Mouse (Mus musculus) midbrain, embryonic 14.5 days (tissue): ENCODE measurements at regions not wholly inside any gene's neighbourhood (a gene's known extent, or its start where the extent isn't known, plus 50 kb on each side); places are given as distances from the start of the nearest gene placed in this dataset.
A peak's percentile ranks its signal among the peaks of the same experiment; 100 is the strongest.

Experiments
- ATAC-seq: fragments of 200-750 bp; cut with Nextera tagmentation; 2 replicates; pipeline ENCODE4 v1.8.0; 2017; ENCODE audit warnings: moderate number of reproducible peaks, moderate library complexity; ENCODE audit not compliant: low FRiP score, low TSS enrichment
- DNase-seq: peaks from one replicate; pipeline ENCODE4 v3.0.0-alpha.2; 2015
- H3K27ac ChIP-seq: fragments of 300-500 bp; sonication (generic); replicated peaks from 2 replicates; pipeline ENCODE4 v1.5.1; 2014; ENCODE audit warnings: mild to moderate bottlenecking, low read depth, low read length, moderate library complexity
- H3K27me3 ChIP-seq: fragments of 300-500 bp; sonication (generic); 2 replicates; pipeline ENCODE4 v1.6.1; 2014; ENCODE audit warnings: low read length, control low read depth, mixed read lengths; ENCODE audit not compliant: control insufficient read depth, insufficient read depth
- H3K36me3 ChIP-seq: fragments of 300-500 bp; sonication (generic); 2 replicates; pipeline ENCODE4 v1.6.1; 2014; ENCODE audit warnings: low read length, control low read depth; ENCODE audit not compliant: control insufficient read depth, insufficient read depth
- H3K4me1 ChIP-seq: fragments of 300-500 bp; sonication (generic); 2 replicates; pipeline ENCODE4 v1.6.1; 2014; ENCODE audit warnings: mild to moderate bottlenecking, antibody characterized with exemption, low read length, control low read depth; ENCODE audit not compliant: control insufficient read depth, insufficient read depth
- H3K4me2 ChIP-seq: fragments of 300-500 bp; sonication (generic); 2 replicates; pipeline ENCODE4 v1.6.1; 2014; ENCODE audit warnings: mild to moderate bottlenecking, low read length, moderate library complexity
- H3K4me3 ChIP-seq: fragments of 300-500 bp; sonication (generic); replicated peaks from 2 replicates; pipeline ENCODE4 v1.5.1; 2014; ENCODE audit warnings: low read depth, low read length
- H3K9ac ChIP-seq: fragments of 300-500 bp; sonication (generic); replicated peaks from 2 replicates; pipeline ENCODE4 v1.6.1; 2014; ENCODE audit warnings: mild to moderate bottlenecking, low read length, moderate library complexity
- H3K9me3 ChIP-seq: fragments of 300-500 bp; sonication (generic); 2 replicates; pipeline ENCODE4 v1.6.1; 2016; ENCODE audit warnings: low read length, control low read depth, mixed read lengths; ENCODE audit not compliant: control insufficient read depth
- WGBS: fragments of 180-500 bp; shearing (Covaris S2); extraction: QIAGEN DNeasy Blood & Tissue Kit; methylation state at CpG from one replicate; pipeline ENCODE4 v1.1.7; 2014; 5-methylcytosine and 5-hydroxymethylcytosine counted together

DNA sequence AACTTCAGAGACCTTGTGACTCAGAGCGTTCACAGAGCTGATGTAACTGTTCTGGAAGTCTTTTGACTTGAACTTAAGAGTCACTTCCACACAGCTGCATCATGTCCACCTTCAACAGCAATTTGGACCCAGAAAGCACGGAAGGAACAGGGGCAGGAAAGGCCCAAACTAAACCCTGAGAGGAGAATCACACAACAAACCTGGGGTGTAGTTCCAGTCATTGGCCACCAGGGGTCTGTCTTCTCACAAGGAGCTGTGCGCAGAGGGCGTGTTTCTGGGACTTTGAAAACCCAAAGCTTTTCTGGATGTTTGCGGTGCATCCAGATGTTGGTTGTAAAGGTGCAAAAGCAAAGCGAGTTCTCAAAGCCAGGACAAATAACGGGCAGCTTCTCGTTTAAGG lies 231.9 kb upstream of the 1700056E22Rik start:
- H3K9me3 ChIP-seq = no peaks in the 10 kb centered on the region
- no peak for ATAC-seq
- H3K9ac ChIP-seq = no peak overlapping the region

DNA sequence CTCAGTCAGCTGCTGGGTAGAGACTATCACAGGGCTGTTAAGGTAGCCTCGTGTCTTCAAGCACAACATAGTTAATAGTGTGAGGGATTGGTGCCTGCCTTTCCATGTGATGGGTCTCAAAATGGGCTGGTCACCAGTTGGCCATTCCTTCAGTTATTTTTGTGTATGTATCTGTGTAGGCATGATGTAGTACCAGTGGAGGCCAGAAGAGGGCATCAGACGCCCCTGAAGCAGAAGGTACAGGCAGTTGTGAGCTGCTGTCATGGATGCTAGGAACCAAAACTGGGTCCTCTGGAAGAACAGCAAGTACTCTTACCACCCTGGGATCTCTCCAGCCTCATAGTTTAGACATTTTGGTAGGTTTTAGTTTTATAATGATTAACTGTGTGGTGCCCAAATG lies 228.9 kb upstream of the 1700056E22Rik start:
- Histone ChIP-seq H3K36me3 (no peaks in the 10 kb centered on the region), H3K4me1 (no peaks in the 10 kb centered on the region), H3K4me3 (no peak overlapping the region), H3K27ac (no peak overlapping the region), H3K27me3 (peaks cover 4% of the 10 kb centered on the region; the same call in 1 of the 2 replicates), H3K9me3 (no peaks in the 10 kb centered on the region), H3K4me2 (no peak overlapping the region), H3K9ac (no peak overlapping the region)
- DNase-seq (no peak), ATAC-seq (no peak)
- 48% methylated on average over 2 of the region's 2 CpGs for WGBS

More for the DNA sequence above, 231.9 kb upstream of the 1700056E22Rik start:
- peaks cover 4% of the 10 kb centered on the region; the same call in 1 of the 2 replicates for H3K27me3 ChIP-seq
- WGBS = 20% methylated on average over 8 of the region's 8 CpGs
- no peaks in the 10 kb centered on the region for H3K36me3 ChIP-seq
- no peak overlapping the region for H3K4me2 ChIP-seq
- no peak overlapping the region for H3K4me3 ChIP-seq
- H3K4me1 ChIP-seq = no peaks in the 10 kb centered on the region
- DNase-seq = peak; percentile 92
- no peak overlapping the region for H3K27ac ChIP-seq

DNA sequence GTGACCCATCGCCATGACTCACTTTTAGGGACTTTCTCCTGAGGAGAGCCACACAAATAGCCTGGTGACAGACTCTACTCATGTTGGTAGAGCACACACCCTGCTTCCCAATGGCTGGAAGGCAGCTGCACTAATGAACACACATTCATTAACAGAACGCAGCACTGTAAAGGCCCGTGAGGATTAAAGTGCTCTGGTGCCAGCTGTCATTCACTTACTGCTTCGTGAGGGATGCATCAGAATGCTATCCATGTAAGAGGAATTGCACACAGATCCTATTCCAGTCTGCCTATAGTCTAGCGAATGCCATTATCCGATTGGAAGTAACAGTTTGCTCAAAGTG lies 227.3 kb upstream of the 1700056E22Rik start:
- Histone ChIP-seq H3K4me1 (no peaks in the 10 kb centered on the region), H3K27ac (no peak overlapping the region), H3K36me3 (no peaks in the 10 kb centered on the region), H3K27me3 (peaks cover 2% of the 10 kb centered on the region), H3K4me3 (no peak overlapping the region), H3K9me3 (no peaks in the 10 kb centered on the region), H3K9ac (no peak overlapping the region), H3K4me2 (no peak overlapping the region)
- ATAC-seq (no peak), DNase-seq (peak; percentile 11)
- WGBS = 80% methylated on average over 6 of the region's 6 CpGs

DNA sequence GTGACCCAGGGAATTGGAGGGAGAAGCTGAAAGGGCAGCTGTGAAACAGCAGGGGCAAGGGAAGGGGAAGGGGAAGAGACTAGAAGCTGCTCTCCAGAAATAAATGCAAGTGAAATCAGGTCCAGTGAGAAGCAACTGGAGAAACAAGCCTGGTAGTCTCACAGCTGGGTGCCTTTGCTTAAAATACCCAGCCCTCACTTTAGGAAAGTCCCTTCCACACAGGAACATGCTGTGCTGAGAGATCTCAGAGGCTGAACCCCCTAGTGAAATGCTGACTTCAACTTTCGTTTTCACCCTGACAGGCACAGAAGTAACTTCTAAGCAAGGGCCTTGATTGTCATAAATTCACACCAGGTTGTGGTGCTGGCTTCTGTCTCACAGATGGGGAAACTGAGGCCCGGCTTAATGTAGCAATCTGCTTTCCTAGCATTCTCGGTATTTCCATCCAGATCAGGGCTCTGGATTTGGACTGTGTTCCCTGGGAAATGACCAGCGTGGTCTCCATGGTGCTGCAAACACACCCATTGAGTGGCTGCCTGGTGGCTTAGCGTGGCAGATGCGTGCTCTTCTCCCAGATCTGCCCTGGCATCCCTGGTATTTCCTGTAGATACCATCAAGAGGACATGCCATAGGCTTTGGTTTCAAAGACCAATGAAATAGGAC lies 226.8 kb upstream of the 1700056E22Rik start:
- no peaks in the 10 kb centered on the region for H3K9me3 ChIP-seq
- no peak overlapping the region for H3K9ac ChIP-seq
- no peak overlapping the region for H3K4me2 ChIP-seq
- H3K4me3 ChIP-seq = no peak overlapping the region
- H3K27me3 ChIP-seq = no peaks in the 10 kb centered on the region; the same call in 1 of the 2 replicates
- H3K36me3 ChIP-seq = no peaks in the 10 kb centered on the region
- H3K27ac ChIP-seq = no peak overlapping the region
- ATAC-seq = no peak
- DNase-seq = no peak
- no peaks in the 10 kb centered on the region for H3K4me1 ChIP-seq
- WGBS = 89% methylated on average over 6 of the region's 6 CpGs

DNA sequence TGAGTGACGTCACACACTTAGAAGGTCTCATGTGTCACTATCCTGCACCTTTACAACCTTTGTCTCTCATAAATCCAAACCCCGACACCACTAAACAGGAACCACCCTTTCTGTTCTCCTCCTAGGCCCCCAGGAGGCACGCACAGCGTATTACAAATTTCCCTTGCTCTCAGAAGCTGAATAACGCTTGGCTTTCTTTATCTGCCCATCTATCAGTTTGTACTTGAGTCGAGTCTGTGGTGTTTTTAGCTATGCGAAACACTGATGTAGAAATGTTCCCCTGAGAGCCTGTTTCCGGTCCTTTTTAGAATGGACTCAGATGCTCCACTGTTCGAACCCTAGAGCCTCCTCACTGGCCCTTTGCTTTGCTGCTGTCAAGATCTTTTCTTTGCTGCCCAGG lies 225.8 kb upstream of the 1700056E22Rik start:
- 89% methylated on average over 9 of the region's 9 CpGs for WGBS
- no peaks in the 10 kb centered on the region; the same call in 1 of the 2 replicates for H3K27me3 ChIP-seq
- DNase-seq (no peak), ATAC-seq (no peak)
- H3K4me3 ChIP-seq = no peak overlapping the region
- H3K9ac ChIP-seq = no peak overlapping the region
- no peak overlapping the region for H3K27ac ChIP-seq
- H3K36me3 ChIP-seq = no peaks in the 10 kb centered on the region
- H3K4me2 ChIP-seq = no peak overlapping the region
- H3K9me3 ChIP-seq = no peaks in the 10 kb centered on the region
- no peaks in the 10 kb centered on the region for H3K4me1 ChIP-seq

DNA sequence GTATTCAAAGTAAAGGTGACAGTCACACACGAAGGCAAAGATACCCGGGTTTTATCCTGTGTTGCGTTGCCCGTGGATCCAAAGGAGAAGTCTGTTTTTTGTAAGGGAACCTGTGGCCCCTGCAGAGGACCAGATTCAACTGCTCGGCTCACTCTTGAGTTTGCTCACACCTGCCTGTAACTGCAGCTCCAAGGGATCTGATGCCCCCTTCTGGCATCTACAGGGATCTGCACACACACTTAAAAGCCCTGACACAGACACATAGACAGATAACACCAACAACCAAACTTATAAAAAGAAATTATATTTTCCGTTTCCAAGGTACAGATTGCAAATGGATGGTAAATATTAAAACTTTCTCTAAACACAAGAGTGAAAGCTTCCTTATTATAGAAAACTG lies 223.3 kb upstream of the 1700056E22Rik start:
- no peaks in the 10 kb centered on the region; the same call in 1 of the 2 replicates for H3K27me3 ChIP-seq
- H3K36me3 ChIP-seq = no peaks in the 10 kb centered on the region
- no peak overlapping the region for H3K27ac ChIP-seq
- ATAC-seq = no peak
- H3K4me2 ChIP-seq = no peak overlapping the region
- H3K4me1 ChIP-seq = no peaks in the 10 kb centered on the region
- H3K9me3 ChIP-seq = no peaks in the 10 kb centered on the region
- no peak overlapping the region for H3K9ac ChIP-seq
- WGBS = 92% methylated on average over 6 of the region's 6 CpGs
- no peak for DNase-seq
- H3K4me3 ChIP-seq = no peak overlapping the region

DNA sequence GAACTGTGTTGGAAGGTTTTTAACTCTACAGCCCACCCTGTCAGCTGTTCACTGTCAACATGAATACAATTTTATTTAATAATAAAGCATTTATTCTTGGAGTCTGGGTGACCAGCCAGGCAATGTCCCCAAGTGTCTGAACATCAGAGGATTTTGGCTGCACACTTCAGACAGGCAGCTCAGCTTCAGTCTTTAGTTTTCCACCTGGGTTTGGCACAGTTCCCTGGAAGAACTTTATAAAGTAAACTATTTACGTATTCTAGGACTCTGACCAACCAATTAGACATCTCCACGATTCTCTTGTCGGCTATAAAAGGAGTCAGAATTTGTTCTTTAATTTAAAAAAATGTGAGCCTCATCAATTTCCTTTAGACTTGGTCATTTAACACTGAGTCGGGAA lies 220.8 kb upstream of the 1700056E22Rik start:
- 92% methylated on average over 4 of the region's 4 CpGs for WGBS
- Histone ChIP-seq H3K27ac (no peak overlapping the region), H3K27me3 (no peaks in the 10 kb centered on the region; the same call in 1 of the 2 replicates), H3K9ac (no peak overlapping the region), H3K36me3 (no peaks in the 10 kb centered on the region), H3K4me3 (no peak overlapping the region), H3K4me2 (no peak overlapping the region), H3K9me3 (no peaks in the 10 kb centered on the region), H3K4me1 (no peaks in the 10 kb centered on the region)
- DNase-seq (no peak), ATAC-seq (no peak)

DNA sequence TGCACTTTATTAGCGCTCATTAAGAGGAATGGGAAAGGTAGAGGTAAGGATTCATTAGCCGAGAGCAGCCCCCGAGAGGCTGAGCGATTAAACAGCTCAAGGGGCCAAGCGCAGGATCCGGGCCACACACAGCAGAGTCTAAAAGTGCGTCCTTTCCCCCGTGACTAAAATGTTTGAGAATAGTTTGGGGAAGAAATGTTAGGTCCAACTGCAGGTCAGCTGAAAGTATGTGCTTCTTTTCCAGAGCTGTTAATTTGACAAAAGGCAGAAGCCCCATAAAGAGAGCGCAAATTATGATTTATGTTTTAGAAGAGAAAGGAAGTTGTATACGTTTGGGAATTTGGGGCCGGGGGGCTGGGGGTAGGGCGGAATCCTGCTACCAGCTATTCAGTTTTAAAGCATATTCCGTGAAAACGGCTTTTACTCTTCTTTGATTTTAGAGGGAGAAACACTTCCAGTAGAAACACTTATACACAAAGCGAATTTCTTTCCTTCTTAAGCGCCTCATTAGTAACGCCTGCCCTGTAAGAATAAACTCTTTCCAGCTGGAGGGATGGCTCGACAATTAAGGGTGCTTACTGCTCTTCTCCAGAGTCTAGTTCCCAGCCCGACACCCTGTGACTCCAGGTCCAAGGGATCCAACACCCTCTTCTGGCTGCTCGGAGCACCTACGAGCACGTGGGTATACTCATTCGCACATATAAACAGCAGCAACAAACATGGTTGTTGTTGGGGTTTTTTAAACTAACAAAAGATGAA lies 210.8 kb upstream of the 1700056E22Rik start:
- DNase-seq (no peak), ATAC-seq (no peak)
- 74% methylated on average over 23 of the region's 23 CpGs for WGBS

DNA sequence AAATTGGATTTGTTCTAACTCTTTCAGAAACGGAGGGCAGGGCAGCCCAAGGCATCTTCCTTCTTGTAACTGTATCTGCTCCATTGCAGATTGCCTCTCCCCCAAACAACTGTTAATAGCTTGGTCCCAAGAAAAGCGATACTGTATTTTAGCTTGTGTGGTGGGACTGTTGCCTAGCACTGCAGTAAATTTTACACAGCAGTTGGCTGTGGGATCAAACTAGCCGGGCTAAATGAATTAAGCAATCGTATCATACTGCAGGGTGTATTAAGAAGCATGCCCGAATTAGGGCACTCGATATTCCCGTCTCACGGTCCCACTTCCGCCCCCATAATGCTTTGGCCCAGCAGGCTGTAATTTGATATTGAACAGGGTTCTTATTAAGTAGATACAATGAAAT lies 210.2 kb upstream of the 1700056E22Rik start:
- no peak overlapping the region for H3K27ac ChIP-seq
- H3K9me3 ChIP-seq = no peaks in the 10 kb centered on the region
- 85% methylated on average over 9 of the region's 9 CpGs for WGBS
- no peaks in the 10 kb centered on the region for H3K27me3 ChIP-seq
- H3K36me3 ChIP-seq = no peaks in the 10 kb centered on the region
- ATAC-seq (no peak), DNase-seq (no peak)
- no peak overlapping the region for H3K4me3 ChIP-seq
- no peak overlapping the region for H3K9ac ChIP-seq
- H3K4me1 ChIP-seq = no peaks in the 10 kb centered on the region
- no peak overlapping the region for H3K4me2 ChIP-seq

More for the DNA sequence above, 210.8 kb upstream of the 1700056E22Rik start:
- Histone ChIP-seq H3K4me3 (no peak overlapping the region), H3K27ac (no peak overlapping the region), H3K36me3 (no peaks in the 10 kb centered on the region), H3K9me3 (no peaks in the 10 kb centered on the region), H3K27me3 (no peaks in the 10 kb centered on the region), H3K4me2 (no peak overlapping the region), H3K4me1 (no peaks in the 10 kb centered on the region), H3K9ac (no peak overlapping the region)
